Mouse (Mus musculus): ENCODE results near the gene Scnn1a.

Gene Scnn1a

GRCm38 (mm10) chr6:125361467-125362291 is 41.2 kb downstream of the Scnn1a start:
- peak; percentile 64 for DNase-seq (ENCODE audit: low read depth, low spot score)

- DNase-seq (ENCODE audit: low read depth, low spot score), result no peak
These were observed 42.6 kb downstream of the Scnn1a start for GRCm38 (mm10) chr6:125363021-125363420.

GRCm38 (mm10) chr6:125363451-125364242 is 43.2 kb downstream of the Scnn1a start:
- DNase-seq (ENCODE audit: low read depth, low spot score), result no peak

- no peak for DNase-seq (ENCODE audit: low read depth, low spot score)
These were observed 44.0 kb downstream of the Scnn1a start for GRCm38 (mm10) chr6:125364448-125364847.

- no peak for DNase-seq (ENCODE audit: low read depth, low spot score)
These were observed 45.1 kb downstream of the Scnn1a start for GRCm38 (mm10) chr6:125365522-125365921.

- peak; percentile 56 for DNase-seq (ENCODE audit: low read depth, low spot score)
These were observed 45.7 kb downstream of the Scnn1a start for GRCm38 (mm10) chr6:125366133-125366532.

- DNase-seq (ENCODE audit: low read depth, low spot score), result no peak
These were observed 47.4 kb downstream of the Scnn1a start for GRCm38 (mm10) chr6:125367758-125368371.

- peak; percentile 76 for DNase-seq (ENCODE audit: low read depth, low spot score)
These were observed 56.6 kb downstream of the Scnn1a start for GRCm38 (mm10) chr6:125377042-125377441.

GRCm38 (mm10) chr6:125377582-125378451 is 57.4 kb downstream of the Scnn1a start:
- DNase-seq (ENCODE audit: low read depth, low spot score), result peak; percentile 89

- DNase-seq (ENCODE audit: low read depth, low spot score), result no peak
These were observed 58.2 kb downstream of the Scnn1a start for GRCm38 (mm10) chr6:125378621-125379020.

- no peak for DNase-seq (ENCODE audit: low read depth, low spot score)
These were observed 59.3 kb downstream of the Scnn1a start for GRCm38 (mm10) chr6:125379781-125380180.

- DNase-seq (ENCODE audit: low read depth, low spot score), result no peak
These were observed 60.2 kb downstream of the Scnn1a start, which contains the start of gene Plekhg6 for GRCm38 (mm10) chr6:125380372-125381360. Gene Plekhg6 (minus strand): TSS chr6:125380793.

GRCm38 (mm10) chr6:125382024-125382423 is 61.6 kb downstream of the Scnn1a start:
- DNase-seq (ENCODE audit: low read depth, low spot score), result no peak

- DNase-seq (ENCODE audit: low read depth, low spot score), result peak; percentile 51
These were observed 64.9 kb downstream of the Scnn1a start for GRCm38 (mm10) chr6:125385066-125385974.

GRCm38 (mm10) chr6:125386080-125386479 is 65.6 kb downstream of the Scnn1a start:
- no peak for DNase-seq (ENCODE audit: low read depth, low spot score)

- DNase-seq (ENCODE audit: low read depth, low spot score), result no peak
These were observed 69.4 kb downstream of the Scnn1a start for GRCm38 (mm10) chr6:125389853-125390252.

Measured in 3T3-L1 (cell line).